Mouse (Mus musculus): Measurements from ENCODE around the gene 1700056E22Rik. TPM values are rescaled to one million over a fixed set of nuclear protein-coding genes. Genes with fewer than 3 reads are reported as not detected.
A peak's percentile ranks its signal among the peaks of the same experiment; 100 is the strongest.

1700056E22Rik gene
- total RNA-seq, 1 experiment: 1.1 TPM

- no peak for DNase-seq (ENCODE audit: low read depth, low spot score)
- in situ Hi-C loops (cut with MboI; ENCODE audit: low sequenced_read_pairs in 2 of 2, unreplicated experiment in 2 of 2): no loop called here
- no peak overlapping the region for H3K27ac ChIP-seq (ENCODE audit: insufficient read depth, low read depth, low read length, poor library complexity, severe bottlenecking)
Observed at GRCm38 (mm10) chr1:184019042-184019721, 14.9 kb downstream of the 1700056E22Rik start.

DNA sequence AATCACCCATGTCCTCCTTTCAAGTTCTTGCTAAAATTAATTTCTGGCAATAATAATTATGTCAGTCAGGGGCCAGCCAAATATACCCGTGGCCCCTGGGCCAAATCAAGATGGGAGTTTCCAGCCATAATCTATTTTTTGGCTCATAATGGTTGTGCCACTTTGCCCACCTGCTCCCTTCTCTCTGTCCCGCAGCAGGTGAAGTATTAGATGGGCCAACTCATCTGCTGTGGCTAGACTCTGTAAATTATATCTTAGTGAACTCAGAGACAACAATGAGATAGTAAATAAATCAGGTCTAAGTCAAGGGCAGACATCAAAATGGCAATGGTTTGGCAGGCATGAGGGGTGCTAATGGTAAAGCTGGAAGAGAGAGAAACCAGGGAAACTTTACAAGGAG lies 16.5 kb downstream of the 1700056E22Rik start:
- in situ Hi-C loops (cut with MboI; ENCODE audit: low sequenced_read_pairs in 2 of 2, unreplicated experiment in 2 of 2): no loop called here

More at GRCm38 (mm10) chr1:184019042-184019721, 14.9 kb downstream of the 1700056E22Rik start:
- H3K4me3 ChIP-seq (ENCODE audit: insufficient read depth in 1 of 2, low read depth in 1 of 2, low read length in 2 of 2, poor library complexity in 1 of 2, severe bottlenecking in 1 of 2): no peak overlapping the region
- no peak overlapping the region for H3K9ac ChIP-seq (ENCODE audit: insufficient read depth, low read depth, low read length, poor library complexity, severe bottlenecking)
- H3K9me3 ChIP-seq (ENCODE audit: control insufficient read depth, insufficient read depth, low read depth, low read length): no peaks in the 10 kb centered on the region
- TF ChIP-seq HCFC1 (IDR thresholded peaks at IDR 0.05; ENCODE audit: borderline replicate concordance, insufficient read depth, low read length): no peak
- TF ChIP-seq ZC3H11A (IDR thresholded peaks at IDR 0.05; ENCODE audit: borderline replicate concordance, low read depth, low read length): no peak
- TF ChIP-seq ZNF384 (IDR thresholded peaks at IDR 0.05; ENCODE audit: low read depth, low read length): peak; percentile 54; the same call in 1 of the 2 replicates
- peaks cover 2 to 12% of the 10 kb centered on the region in 2 experiments; a peak in 2 of 4 replicates for H3K4me1 ChIP-seq (ENCODE audit: control insufficient read depth in 2 of 2, insufficient read depth in 2 of 2, low read length in 2 of 2, poor library complexity in 1 of 2)
- no peaks in the 10 kb centered on the region for H3K36me3 ChIP-seq (ENCODE audit: control insufficient read depth, insufficient read depth, low read length, poor library complexity, severe bottlenecking)

GRCm38 (mm10) chr1:184015995-184016730 lies 17.9 kb downstream of the 1700056E22Rik start:
- H3K27ac ChIP-seq (ENCODE audit: insufficient read depth, low read depth, low read length, poor library complexity, severe bottlenecking): no peak overlapping the region
- TF ChIP-seq ZC3H11A (IDR thresholded peaks at IDR 0.05; ENCODE audit: borderline replicate concordance, low read depth, low read length) (no peak), CHD2 (IDR thresholded peaks at IDR 0.05; ENCODE audit: low read depth, low read length) (no peak), MAFK (IDR thresholded peaks at IDR 0.05; ENCODE audit: insufficient read depth, low read depth, low read length) (no peak), ZNF384 (IDR thresholded peaks at IDR 0.05; ENCODE audit: low read depth, low read length) (no peak), HCFC1 (IDR thresholded peaks at IDR 0.05; ENCODE audit: borderline replicate concordance, insufficient read depth, low read length) (no peak)
- in situ Hi-C loops (cut with MboI; ENCODE audit: low sequenced_read_pairs in 2 of 2, unreplicated experiment in 2 of 2): no loop called here
- H3K4me3 ChIP-seq (ENCODE audit: insufficient read depth in 1 of 2, low read depth in 1 of 2, low read length in 2 of 2, poor library complexity in 1 of 2, severe bottlenecking in 1 of 2): no peak overlapping the region
- peaks cover 0 to 12% of the 10 kb centered on the region in 2 experiments; a peak in 1 of 4 replicates for H3K4me1 ChIP-seq (ENCODE audit: control insufficient read depth in 2 of 2, insufficient read depth in 2 of 2, low read length in 2 of 2, poor library complexity in 1 of 2)
- no peaks in the 10 kb centered on the region for H3K9me3 ChIP-seq (ENCODE audit: control insufficient read depth, insufficient read depth, low read depth, low read length)
- DNase-seq (ENCODE audit: low read depth, low spot score): no peak
- H3K36me3 ChIP-seq (ENCODE audit: control insufficient read depth, insufficient read depth, low read length, poor library complexity, severe bottlenecking): no peaks in the 10 kb centered on the region
- no peak overlapping the region for H3K9ac ChIP-seq (ENCODE audit: insufficient read depth, low read depth, low read length, poor library complexity, severe bottlenecking)

More for the DNA sequence above, 16.5 kb downstream of the 1700056E22Rik start:
- TF ChIP-seq HCFC1 (IDR thresholded peaks at IDR 0.05; ENCODE audit: borderline replicate concordance, insufficient read depth, low read length) (no peak), MAFK (IDR thresholded peaks at IDR 0.05; ENCODE audit: insufficient read depth, low read depth, low read length) (no peak), ZNF384 (IDR thresholded peaks at IDR 0.05; ENCODE audit: low read depth, low read length) (no peak), CHD2 (IDR thresholded peaks at IDR 0.05; ENCODE audit: low read depth, low read length) (no peak), ZC3H11A (IDR thresholded peaks at IDR 0.05; ENCODE audit: borderline replicate concordance, low read depth, low read length) (no peak)
- Histone ChIP-seq H3K27ac (ENCODE audit: insufficient read depth, low read depth, low read length, poor library complexity, severe bottlenecking) (no peak overlapping the region), H3K36me3 (ENCODE audit: control insufficient read depth, insufficient read depth, low read length, poor library complexity, severe bottlenecking) (no peaks in the 10 kb centered on the region), H3K9ac (ENCODE audit: insufficient read depth, low read depth, low read length, poor library complexity, severe bottlenecking) (no peak overlapping the region), H3K9me3 (ENCODE audit: control insufficient read depth, insufficient read depth, low read depth, low read length) (no peaks in the 10 kb centered on the region), H3K4me1 (ENCODE audit: control insufficient read depth in 2 of 2, insufficient read depth in 2 of 2, low read length in 2 of 2, poor library complexity in 1 of 2) (peaks cover 0 to 12% of the 10 kb centered on the region in 2 experiments; a peak in 1 of 4 replicates), H3K4me3 (ENCODE audit: insufficient read depth in 1 of 2, low read depth in 1 of 2, low read length in 2 of 2, poor library complexity in 1 of 2, severe bottlenecking in 1 of 2) (no peak overlapping the region)
- no peak for DNase-seq (ENCODE audit: low read depth, low spot score)

GRCm38 (mm10) chr1:184014091-184014490 lies 20.0 kb downstream of the 1700056E22Rik start:
- no peak overlapping the region for H3K27ac ChIP-seq (ENCODE audit: insufficient read depth, low read depth, low read length, poor library complexity, severe bottlenecking)
- no peak overlapping the region for H3K4me3 ChIP-seq (ENCODE audit: insufficient read depth in 1 of 2, low read depth in 1 of 2, low read length in 2 of 2, poor library complexity in 1 of 2, severe bottlenecking in 1 of 2)
- in situ Hi-C loops (cut with MboI; ENCODE audit: low sequenced_read_pairs in 2 of 2, unreplicated experiment in 2 of 2): no loop called here
- H3K4me1 ChIP-seq (ENCODE audit: control insufficient read depth in 2 of 2, insufficient read depth in 2 of 2, low read length in 2 of 2, poor library complexity in 1 of 2): peaks cover 0 to 6% of the 10 kb centered on the region in 2 experiments; a peak in 1 of 4 replicates
- no peaks in the 10 kb centered on the region for H3K9me3 ChIP-seq (ENCODE audit: control insufficient read depth, insufficient read depth, low read depth, low read length)
- H3K9ac ChIP-seq (ENCODE audit: insufficient read depth, low read depth, low read length, poor library complexity, severe bottlenecking): no peak overlapping the region
- no peak for DNase-seq (ENCODE audit: low read depth, low spot score)
- no peaks in the 10 kb centered on the region for H3K36me3 ChIP-seq (ENCODE audit: control insufficient read depth, insufficient read depth, low read length, poor library complexity, severe bottlenecking)
- no peak for TF ChIP-seq ZNF384 (IDR thresholded peaks at IDR 0.05; ENCODE audit: low read depth, low read length)
- TF ChIP-seq CHD2 (IDR thresholded peaks at IDR 0.05; ENCODE audit: low read depth, low read length): no peak
- no peak for TF ChIP-seq ZC3H11A (IDR thresholded peaks at IDR 0.05; ENCODE audit: borderline replicate concordance, low read depth, low read length)
- TF ChIP-seq HCFC1 (IDR thresholded peaks at IDR 0.05; ENCODE audit: borderline replicate concordance, insufficient read depth, low read length): no peak
- no peak for TF ChIP-seq MAFK (IDR thresholded peaks at IDR 0.05; ENCODE audit: insufficient read depth, low read depth, low read length)
